Mouse (Mus musculus) stomach, embryonic 16.5 days (tissue): Measurements from ENCODE around the gene Pex16. TPM values are rescaled to one million over a fixed set of nuclear protein-coding genes. Genes with fewer than 3 reads are reported as not detected.

ENCODE experiments used
- ATAC-seq: fragments of 200-750 bp; cut with Nextera tagmentation; 2 replicates; pipeline ENCODE4 v1.8.0; 2017; ENCODE audit warnings: moderate number of reproducible peaks, moderate TSS enrichment; ENCODE audit not compliant: insufficient read depth, low FRiP score
- H3K27ac ChIP-seq: fragments of 300-500 bp; sonication (generic); 2 replicates; pipeline ENCODE4 v1.5.1; 2014; ENCODE audit warnings: low read length
- H3K27me3 ChIP-seq: fragments of 300-500 bp; sonication (generic); 2 replicates; pipeline ENCODE4 v1.6.1; 2014; ENCODE audit warnings: low read length, control low read depth, mixed read lengths; ENCODE audit not compliant: control insufficient read depth, insufficient read depth
- H3K36me3 ChIP-seq: fragments of 300-500 bp; sonication (generic); 2 replicates; pipeline ENCODE4 v1.6.1; 2014; ENCODE audit warnings: low read length; ENCODE audit not compliant: control insufficient read depth, insufficient read depth
- H3K4me1 ChIP-seq: fragments of 300-500 bp; sonication (generic); 2 replicates; pipeline ENCODE4 v1.6.1; 2014; ENCODE audit warnings: low read length, control low read depth, mixed read lengths; ENCODE audit not compliant: control insufficient read depth, insufficient read depth
- H3K4me2 ChIP-seq: fragments of 300-500 bp; sonication (generic); 2 replicates; pipeline ENCODE4 v1.6.1; 2014; ENCODE audit warnings: low read depth, low read length, mixed read lengths
- H3K4me3 ChIP-seq: fragments of 300-500 bp; sonication (generic); replicated peaks from 2 replicates; pipeline ENCODE4 v1.5.1; 2014; ENCODE audit warnings: mild to moderate bottlenecking, low read length
- H3K9ac ChIP-seq: fragments of 300-500 bp; sonication (generic); 2 replicates; pipeline ENCODE4 v1.6.1; 2014; ENCODE audit warnings: low read length
- H3K9me3 ChIP-seq: fragments of 300-500 bp; sonication (generic); replicated peaks from 2 replicates; pipeline ENCODE4 v1.6.1; 2016; ENCODE audit warnings: low read length, control low read depth; ENCODE audit not compliant: control insufficient read depth
- WGBS: fragments of 180-500 bp; shearing (Covaris S2); extraction: QIAGEN DNeasy Blood & Tissue Kit; methylation state at CpG from one replicate; pipeline ENCODE4 v1.1.7; 2014; 5-methylcytosine and 5-hydroxymethylcytosine counted together
- polyA plus RNA-seq: library from polyadenylated mRNA; unstranded; fragments of >200 nt; fragmentation: Nextera tagmentation; extraction: Ambion mirVana; gene quantifications from 2 replicates; pipeline ENCODE4 v1.2.1, GENCODE M21; 2015

Pex16 gene
- polyA plus RNA-seq, 1 experiment from 2014 or later: 27.8 TPM

GRCm38 (mm10) chr2:92422388-92423135 is 48.1 kb downstream of the Pex16 start:
- Histone ChIP-seq H3K27ac (no peak overlapping the region), H3K27me3 (no peaks in the 10 kb centered on the region), H3K9ac (no peak overlapping the region), H3K4me3 (no peak overlapping the region), H3K4me1 (peaks cover 32% of the 10 kb centered on the region), H3K36me3 (0 out of 2 replicates have a peak, but pooled peaks cover 8% of the 10 kb centered on the region), H3K4me2 (no peak overlapping the region), H3K9me3 (no peaks in the 10 kb centered on the region)
- 69% methylated on average over 10 of the region's 10 CpGs for WGBS
- ATAC-seq: no peak

GRCm38 (mm10) chr2:92423156-92423555 is 48.7 kb downstream of the Pex16 start:
- ATAC-seq: no peak
- no peak overlapping the region for H3K27ac ChIP-seq
- 0 out of 2 replicates have a peak, but pooled peaks cover 8% of the 10 kb centered on the region for H3K36me3 ChIP-seq
- H3K9ac ChIP-seq: no peak overlapping the region
- 88% methylated on average over 9 of the region's 9 CpGs for WGBS
- H3K27me3 ChIP-seq: no peaks in the 10 kb centered on the region
- no peak overlapping the region for H3K4me3 ChIP-seq
- no peak overlapping the region for H3K4me2 ChIP-seq
- peaks cover 38% of the 10 kb centered on the region for H3K4me1 ChIP-seq
- no peaks in the 10 kb centered on the region for H3K9me3 ChIP-seq

- no peaks in the 10 kb centered on the region for H3K27me3 ChIP-seq
- ATAC-seq: peak; percentile 75
Measured at GRCm38 (mm10) chr2:92423702-92424461, 49.4 kb downstream of the Pex16 start.

GRCm38 (mm10) chr2:92424462-92425308 is 50.2 kb downstream of the Pex16 start:
- H3K27me3 ChIP-seq: no peaks in the 10 kb centered on the region
- no peaks in the 10 kb centered on the region for H3K9me3 ChIP-seq
- H3K4me3 ChIP-seq: no peak overlapping the region
- 0 out of 2 replicates have a peak overlapping the region, but pooled peaks have one; percentile 44 for H3K9ac ChIP-seq
- H3K27ac ChIP-seq: peak overlapping the region; percentile 89
- peaks cover 52% of the 10 kb centered on the region for H3K4me1 ChIP-seq
- no peak overlapping the region for H3K4me2 ChIP-seq
- 62% methylated on average over 9 of the region's 9 CpGs for WGBS
- ATAC-seq: peak; percentile 74
- H3K36me3 ChIP-seq: 0 out of 2 replicates have a peak, but pooled peaks cover 8% of the 10 kb centered on the region

More at GRCm38 (mm10) chr2:92423702-92424461, 49.4 kb downstream of the Pex16 start:
- Histone ChIP-seq H3K36me3 (0 out of 2 replicates have a peak, but pooled peaks cover 8% of the 10 kb centered on the region), H3K9me3 (no peaks in the 10 kb centered on the region), H3K4me2 (no peak overlapping the region), H3K27ac (peak overlapping the region; percentile 89), H3K9ac (0 out of 2 replicates have a peak overlapping the region, but pooled peaks have one; percentile 44), H3K4me3 (no peak overlapping the region), H3K4me1 (peaks cover 46% of the 10 kb centered on the region)
- WGBS: 77% methylated on average over 9 of the region's 9 CpGs

- Histone ChIP-seq H3K9ac (no peak overlapping the region), H3K9me3 (no peaks in the 10 kb centered on the region), H3K4me1 (peaks cover 56% of the 10 kb centered on the region), H3K27me3 (no peaks in the 10 kb centered on the region), H3K4me3 (no peak overlapping the region), H3K4me2 (no peak overlapping the region), H3K36me3 (0 out of 2 replicates have a peak, but pooled peaks cover 8% of the 10 kb centered on the region), H3K27ac (peak overlapping the region; percentile 89)
- 68% methylated on average over 4 of the region's 4 CpGs for WGBS
- no peak for ATAC-seq
Measured at GRCm38 (mm10) chr2:92425366-92425765, 50.9 kb downstream of the Pex16 start.

GRCm38 (mm10) chr2:92426426-92426825 is 52.0 kb downstream of the Pex16 start:
- no peak for ATAC-seq
- WGBS: 55% methylated on average over 3 of the region's 3 CpGs
- peaks cover 64% of the 10 kb centered on the region for H3K4me1 ChIP-seq

GRCm38 (mm10) chr2:92427882-92428281 is 53.4 kb downstream of the Pex16 start:
- H3K4me2 ChIP-seq: 0 out of 2 replicates have a peak overlapping the region, but pooled peaks have one; percentile 7
- no peaks in the 10 kb centered on the region for H3K36me3 ChIP-seq
- ATAC-seq: peak; percentile 81
- no peaks in the 10 kb centered on the region for H3K27me3 ChIP-seq
- no peaks in the 10 kb centered on the region for H3K9me3 ChIP-seq
- H3K4me1 ChIP-seq: peaks cover 78% of the 10 kb centered on the region
- peak overlapping the region; percentile 89 for H3K27ac ChIP-seq
- H3K9ac ChIP-seq: peak overlapping the region; percentile 3; the same call in 1 of the 2 replicates
- H3K4me3 ChIP-seq: no peak overlapping the region
- WGBS: 24% methylated on average over 6 of the region's 6 CpGs

More at GRCm38 (mm10) chr2:92426426-92426825, 52.0 kb downstream of the Pex16 start:
- H3K4me2 ChIP-seq: no peak overlapping the region
- no peaks in the 10 kb centered on the region for H3K27me3 ChIP-seq
- H3K27ac ChIP-seq: peak overlapping the region; percentile 89
- 0 out of 2 replicates have a peak, but pooled peaks cover 8% of the 10 kb centered on the region for H3K36me3 ChIP-seq
- H3K4me3 ChIP-seq: no peak overlapping the region
- H3K9ac ChIP-seq: 0 out of 2 replicates have a peak overlapping the region, but pooled peaks have one; percentile 31
- no peaks in the 10 kb centered on the region for H3K9me3 ChIP-seq

GRCm38 (mm10) chr2:92430089-92430488 is 55.6 kb downstream of the Pex16 start:
- no peak overlapping the region for H3K4me2 ChIP-seq
- 70% methylated on average over 2 of the region's 2 CpGs for WGBS
- H3K4me1 ChIP-seq: peaks cover 78% of the 10 kb centered on the region
- H3K27ac ChIP-seq: peak overlapping the region; percentile 19; the same call in 1 of the 2 replicates
- 0 out of 2 replicates have a peak overlapping the region, but pooled peaks have one; percentile 23 for H3K9ac ChIP-seq
- no peaks in the 10 kb centered on the region for H3K27me3 ChIP-seq
- ATAC-seq: no peak
- H3K9me3 ChIP-seq: no peaks in the 10 kb centered on the region
- no peaks in the 10 kb centered on the region for H3K36me3 ChIP-seq
- no peak overlapping the region for H3K4me3 ChIP-seq
